Mouse (Mus musculus) heart, adult 11 months (tissue): ENCODE measurements around the gene Igsf8.

Experiments
- DNase-seq: peaks from one replicate; pipeline ENCODE4 v3.0.0; 2022

The Igsf8 gene

DNA sequence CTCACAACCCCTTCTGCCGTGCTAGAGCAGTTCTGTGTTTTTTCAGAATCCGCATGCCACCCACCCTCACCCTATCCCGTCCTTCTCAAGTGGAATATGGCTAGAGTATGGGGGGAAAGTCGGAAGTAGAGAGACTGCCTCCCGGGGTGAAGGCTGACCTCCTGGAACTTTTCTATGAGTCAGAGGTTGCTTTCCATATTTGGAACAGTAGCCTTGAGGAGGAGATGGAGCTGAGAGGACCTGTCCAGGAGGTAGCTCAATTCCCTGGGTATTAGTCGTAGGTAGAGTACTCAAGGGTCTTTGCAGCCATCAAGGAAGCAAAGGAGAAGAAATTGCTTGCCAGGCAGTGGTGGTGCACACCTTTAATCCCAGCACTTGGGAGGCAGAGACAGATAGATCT, 90.6 kb downstream of the Igsf8 start:
- no peak for DNase-seq

GRCm38 (mm10) chr1:172352453-172352852, 91.0 kb downstream of the Igsf8 start:
- DNase-seq: no peak

DNA sequence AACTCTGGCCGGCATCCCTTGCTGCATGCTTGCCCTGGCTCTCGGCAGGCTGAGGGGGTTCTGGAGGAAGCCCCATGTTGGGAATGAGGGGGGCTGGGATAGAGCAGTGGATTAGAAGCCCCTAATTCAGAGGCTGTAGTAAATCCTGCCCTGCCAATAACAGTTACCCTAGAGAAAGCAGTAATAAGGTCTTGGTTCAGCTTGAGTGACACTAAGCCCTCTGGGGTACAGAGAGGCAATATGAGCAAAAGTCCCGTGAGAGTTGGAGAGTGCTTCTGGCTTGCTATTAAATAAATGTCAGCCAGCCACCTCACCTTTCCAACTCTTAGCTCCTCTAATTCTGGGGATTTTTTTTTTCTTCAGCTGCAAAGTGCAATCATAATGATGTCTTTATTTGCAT, 93.9 kb downstream of the Igsf8 start:
- peak; percentile 64 for DNase-seq

DNA sequence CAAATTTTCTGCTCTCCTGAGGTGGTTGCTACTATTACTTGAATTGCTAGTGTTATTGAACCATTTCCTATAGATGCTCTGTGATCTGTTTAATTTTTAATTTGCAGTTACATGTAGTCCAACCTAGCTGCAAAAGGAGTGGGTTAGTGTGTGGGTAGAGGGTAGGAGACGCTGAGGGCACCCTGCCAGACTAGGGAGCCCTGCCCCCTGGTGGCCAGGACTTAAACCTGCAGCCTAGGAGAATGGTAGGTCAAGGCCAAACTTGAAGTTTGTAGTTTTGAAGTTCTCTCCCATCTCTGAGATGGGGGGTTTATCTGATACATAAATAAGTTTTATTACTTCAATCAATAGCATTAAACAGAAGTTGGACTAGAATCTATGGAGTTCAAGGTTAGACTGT, 96.1 kb downstream of the Igsf8 start:
- peak; percentile 90 for DNase-seq

DNA sequence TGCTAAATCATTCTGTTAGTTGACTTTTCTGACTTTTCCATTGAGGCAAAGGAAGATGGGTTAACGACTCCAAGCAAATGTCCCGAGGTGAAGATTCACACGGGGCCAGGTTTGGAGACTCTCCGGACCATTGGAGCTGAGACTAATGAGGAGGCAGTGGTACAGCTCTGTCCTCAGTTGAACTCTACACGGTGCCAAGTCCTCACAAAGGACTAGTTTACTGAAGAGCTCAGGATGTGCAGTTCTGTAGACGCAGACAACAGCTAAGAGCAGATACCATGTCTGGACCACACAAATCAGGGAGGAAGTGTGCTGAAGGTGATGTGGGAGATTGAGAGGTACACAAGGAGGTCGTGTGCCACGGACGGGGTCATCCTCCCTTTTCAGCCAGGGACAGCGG, 96.9 kb downstream of the Igsf8 start:
- DNase-seq: peak; percentile 57

- DNase-seq: peak; percentile 93
Measured at GRCm38 (mm10) chr1:172364684-172365083, 103.2 kb downstream of the Igsf8 start.

DNA sequence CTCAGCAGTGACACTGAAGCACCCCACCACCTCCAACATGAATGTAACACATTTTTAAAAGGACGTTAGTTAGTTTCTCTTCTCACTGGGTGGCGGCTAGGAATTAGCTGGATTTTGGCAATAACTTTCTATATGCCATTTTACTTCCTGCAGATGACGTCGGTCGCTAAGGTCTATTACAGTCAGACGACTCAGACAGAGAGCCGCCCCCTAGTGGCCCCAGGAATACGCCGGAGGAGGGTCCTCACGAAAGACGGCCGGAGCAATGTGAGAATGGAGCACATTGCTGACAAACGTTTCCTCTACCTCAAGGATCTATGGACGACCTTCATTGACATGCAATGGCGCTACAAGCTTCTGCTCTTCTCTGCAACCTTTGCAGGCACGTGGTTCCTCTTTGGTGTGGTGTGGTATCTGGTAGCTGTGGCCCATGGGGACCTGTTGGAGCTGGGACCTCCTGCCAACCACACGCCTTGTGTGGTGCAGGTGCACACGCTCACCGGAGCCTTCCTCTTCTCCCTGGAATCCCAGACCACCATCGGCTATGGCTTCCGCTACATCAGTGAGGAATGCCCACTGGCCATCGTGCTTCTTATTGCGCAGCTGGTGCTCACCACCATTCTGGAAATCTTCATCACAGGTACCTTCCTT, 107.5 kb downstream of the Igsf8 start:
- DNase-seq: no peak
